In genomic region chr16:43980110-43980609, GRCm38 (mm10) we compare ENCODE assay signal across 8 mouse cellular contexts. TPM values are rescaled to one million over a fixed set of nuclear protein-coding genes. Genes with fewer than 3 reads are reported as not detected.
DNase-seq lines count a peak whose midpoint lies in the region; ATAC-seq and TF ChIP-seq lines count a peak whose summit lies in the region.

No protein-coding gene starts in this region.

- H3K4me2 ChIP-seq in lung, embryonic 15.5 days, result peak overlapping the region; percentile 100
- peak overlapping the region; percentile 99 for H3K4me2 ChIP-seq in embryonic facial prominence, embryonic 12.5 days (replicated peaks)
- H3K4me2 ChIP-seq in hindbrain, postnatal 0 days (ENCODE audit: low read depth, low read length), result peak overlapping the region; percentile 96
- peak overlapping the region; percentile 100 for H3K4me2 ChIP-seq in neural tube, embryonic 12.5 days (replicated peaks)

- H3K27ac ChIP-seq in lung, embryonic 15.5 days, result no peak overlapping the region
- H3K27ac ChIP-seq in embryonic facial prominence, embryonic 12.5 days, result no peak overlapping the region
- H3K27ac ChIP-seq in hindbrain, postnatal 0 days, result no peak overlapping the region
- H3K27ac ChIP-seq in neural tube, embryonic 12.5 days, result no peak overlapping the region

- no peaks in the 10 kb centered on the region for H3K36me3 ChIP-seq in lung, embryonic 15.5 days
- H3K36me3 ChIP-seq in embryonic facial prominence, embryonic 12.5 days, result no peaks in the 10 kb centered on the region
- H3K36me3 ChIP-seq in hindbrain, postnatal 0 days (ENCODE audit: insufficient read depth, low read length), result no peaks in the 10 kb centered on the region
- no peaks in the 10 kb centered on the region for H3K36me3 ChIP-seq in neural tube, embryonic 12.5 days

- peak overlapping the region; percentile 50 for H3K9ac ChIP-seq in lung, embryonic 15.5 days
- H3K9ac ChIP-seq in embryonic facial prominence, embryonic 12.5 days, result peak overlapping the region; percentile 58
- peak overlapping the region; percentile 65 for H3K9ac ChIP-seq in hindbrain, postnatal 0 days (replicated peaks; ENCODE audit: low read length)
- peak overlapping the region; percentile 58 for H3K9ac ChIP-seq in neural tube, embryonic 12.5 days

- H3K9me3 ChIP-seq in lung, embryonic 15.5 days, result no peaks in the 10 kb centered on the region
- H3K9me3 ChIP-seq in embryonic facial prominence, embryonic 12.5 days, result no peaks in the 10 kb centered on the region
- no peaks in the 10 kb centered on the region for H3K9me3 ChIP-seq in hindbrain, postnatal 0 days (ENCODE audit: low read length)
- no peaks in the 10 kb centered on the region for H3K9me3 ChIP-seq in neural tube, embryonic 12.5 days

- TF ChIP-seq CTCF in hindbrain, postnatal 0 days (IDR thresholded peaks at IDR 0.05; ENCODE audit: low read depth), result no peak

- 19% methylated on average over 9 of the region's 9 CpGs for WGBS in lung, embryonic 15.5 days
- WGBS in embryonic facial prominence, embryonic 12.5 days, result 27% methylated on average over 9 of the region's 9 CpGs
- WGBS in hindbrain, postnatal 0 days, result 30% methylated on average over 9 of the region's 9 CpGs
- WGBS in neural tube, embryonic 12.5 days, result 33% methylated on average over 9 of the region's 9 CpGs

- peaks cover 4% of the 10 kb centered on the region; the same call in 1 of the 2 replicates for H3K4me1 ChIP-seq in lung, embryonic 15.5 days
- 0 out of 2 replicates have a peak, but pooled peaks cover 4% of the 10 kb centered on the region for H3K4me1 ChIP-seq in embryonic facial prominence, embryonic 12.5 days
- H3K4me1 ChIP-seq in hindbrain, postnatal 0 days (ENCODE audit: insufficient read depth, low read length), result no peaks in the 10 kb centered on the region
- peaks cover 10% of the 10 kb centered on the region for H3K4me1 ChIP-seq in neural tube, embryonic 12.5 days

- ATAC-seq in lung, embryonic 15.5 days (ENCODE audit: borderline replicate concordance, extremely low read depth, low FRiP score, low TSS enrichment), result no peak
- no peak for ATAC-seq in embryonic facial prominence, embryonic 12.5 days (ENCODE audit: insufficient number of reproducible peaks, insufficient read depth, low FRiP score, low TSS enrichment)
- ATAC-seq in hindbrain, postnatal 0 days, result no peak; the same call in 1 of the 2 replicates
- no peak for ATAC-seq in neural tube, embryonic 12.5 days (ENCODE audit: low FRiP score, low read depth)

- DNase-seq in lung, postnatal 10 days, result no peak
- peak; percentile 14 for DNase-seq in hindbrain, postnatal 0 days (ENCODE audit: low spot score)
- no peak for DNase-seq in gastrocnemius, postnatal 25 days
- DNase-seq in gastrocnemius, postnatal 10 days, result no peak
- DNase-seq in cerebellum, postnatal 10 days, result no peak

- H3K27me3 ChIP-seq in lung, embryonic 15.5 days, result peaks cover 24% of the 10 kb centered on the region
- H3K27me3 ChIP-seq in embryonic facial prominence, embryonic 12.5 days, result peaks cover 11% of the 10 kb centered on the region; the same call in 1 of the 2 replicates
- no peaks in the 10 kb centered on the region for H3K27me3 ChIP-seq in hindbrain, postnatal 0 days (ENCODE audit: insufficient read depth, low read length)
- H3K27me3 ChIP-seq in neural tube, embryonic 12.5 days (replicated peaks), result peaks cover 12% of the 10 kb centered on the region

- peak overlapping the region; percentile 71 for H3K4me3 ChIP-seq in lung, embryonic 15.5 days
- H3K4me3 ChIP-seq in embryonic facial prominence, embryonic 12.5 days, result peak overlapping the region; percentile 61
- H3K4me3 ChIP-seq in hindbrain, postnatal 0 days (ENCODE audit: low read length), result peak overlapping the region; percentile 68
- peak overlapping the region; percentile 66 for H3K4me3 ChIP-seq in neural tube, embryonic 12.5 days

RNA-seq across cellular contexts. Expression of gene Zdhhc23, which starts 0.6 kb away (rescaled TPM):
- polyA plus RNA-seq in lung, embryonic 15.5 days (2015; fragmentation: Nextera tagmentation; extraction: Ambion mirVana), result 1.4 TPM in 2 replicates
- polyA plus RNA-seq in embryonic facial prominence, embryonic 12.5 days (2016; fragmentation: Nextera tagmentation; extraction: Ambion mirVana), result 0.34 and 0.59 TPM in 2 replicates
- total RNA-seq in hindbrain, postnatal 0 days (2014; rRNA removed), result 4.8 and 7.0 TPM in 2 replicates
- polyA plus RNA-seq in hindbrain, postnatal 0 days (2015; fragmentation: Nextera tagmentation; extraction: Ambion mirVana), result 2.2 and 2.7 TPM in 2 replicates
- polyA plus RNA-seq in neural tube, embryonic 12.5 days (2016; fragmentation: Nextera tagmentation; extraction: Ambion mirVana), result 0.64 and 0.91 TPM in 2 replicates
- total RNA-seq in gastrocnemius, postnatal 25 days (2021), result 10 to 100 TPM in 1 of 2 experiments, 1 to 10 TPM in 1; 4.3 to 13.9 TPM
- total RNA-seq in gastrocnemius, postnatal 10 days (2021), result under 1 TPM; 0.41 to 0.59 TPM

RNA-seq across cellular contexts. Expression of gene Qtrt2, which starts 53.6 kb away (rescaled TPM):
- polyA plus RNA-seq in lung, embryonic 15.5 days (2015; fragmentation: Nextera tagmentation; extraction: Ambion mirVana), result 26.2 and 33.4 TPM in 2 replicates
- polyA plus RNA-seq in embryonic facial prominence, embryonic 12.5 days (2016; fragmentation: Nextera tagmentation; extraction: Ambion mirVana), result 33.2 and 36.4 TPM in 2 replicates
- total RNA-seq in hindbrain, postnatal 0 days (2014; rRNA removed), result 19.9 and 29.7 TPM in 2 replicates
- 11.3 and 12.9 TPM in 2 replicates for polyA plus RNA-seq in hindbrain, postnatal 0 days (2015; fragmentation: Nextera tagmentation; extraction: Ambion mirVana)
- polyA plus RNA-seq in neural tube, embryonic 12.5 days (2016; fragmentation: Nextera tagmentation; extraction: Ambion mirVana), result 24.8 and 25.8 TPM in 2 replicates
- 1 to 10 TPM; 7.7 TPM for total RNA-seq in gastrocnemius, postnatal 25 days (2021)
- total RNA-seq in gastrocnemius, postnatal 10 days (2021), result 10 to 100 TPM in 1 of 2 experiments, 1 to 10 TPM in 1; 7.4 to 17.5 TPM
